Mouse (Mus musculus): ENCODE measurements at regions not wholly inside any gene's neighbourhood (a gene's known extent, or its start where the extent isn't known, plus 50 kb on each side); places are given as distances from the start of the nearest gene placed in this dataset.

GRCm38 (mm10) chr1:183802351-183802750 is 210.8 kb upstream of the Dusp10 start:
- no peak for TF ChIP-seq CTCF (IDR thresholded peaks at IDR 0.05; ENCODE audit: low read depth)
- no peak for TF ChIP-seq EP300 (optimal IDR thresholded peaks at IDR 0.05)
